Mouse (Mus musculus): ENCODE results near the gene Rassf2.

GRCm38 (mm10) chr2:131982546-131983196 lies 47.4 kb downstream of the Rassf2 start:
- no peak for TF ChIP-seq GATA1 (IDR thresholded peaks at IDR 0.05; ENCODE audit: low read length)
- no peak for TF ChIP-seq TAL1 (IDR thresholded peaks at IDR 0.05; ENCODE audit: low read length)

Measured in erythroblast, embryonic 14.5 days (primary cell).